Mouse (Mus musculus) cortical plate, adult 2 months (tissue): ENCODE results near the gene Scn11a. TPM values are rescaled to one million over a fixed set of nuclear protein-coding genes. Genes with fewer than 3 reads are reported as not detected.

ENCODE experiments used
- H3K27ac ChIP-seq: fragments of 200-500 bp; 2 replicates; pipeline ENCODE4 v1.5.1; 2012; ENCODE audit warnings: low read length, control low read depth, inconsistent platforms; ENCODE audit not compliant: insufficient read depth
- H3K4me1 ChIP-seq: fragments of 200-500 bp; 2 replicates; pipeline ENCODE4 v1.6.1; 2011; ENCODE audit warnings: low read length; ENCODE audit not compliant: control insufficient read depth, insufficient read depth
- H3K4me3 ChIP-seq: fragments of 200-500 bp; 2 replicates; pipeline ENCODE4 v1.5.1; 2011; ENCODE audit warnings: mild to moderate bottlenecking, low read length, control low read depth; ENCODE audit not compliant: insufficient read depth
- CTCF ChIP-seq: fragments of 200-500 bp; IDR thresholded peaks from 2 replicates; pipeline ENCODE4 v1.5.1; 2011; ENCODE audit warnings: mild to moderate bottlenecking, control low read depth, low read length; ENCODE audit not compliant: insufficient read depth; ENCODE audit errors: extremely low read depth
- POLR2A ChIP-seq: fragments of 200-500 bp; IDR thresholded peaks from 2 replicates; pipeline ENCODE4 v1.6.1; 2011; ENCODE audit warnings: mild to moderate bottlenecking, low read length, control low read depth; ENCODE audit not compliant: insufficient read depth; ENCODE audit errors: extremely low read depth
- polyA plus RNA-seq: library from polyadenylated mRNA; depleted of rRNA; stranded (reverse); fragments of >200 nt; gene quantifications from 2 replicates; pipeline ENCODE4 v1.2.3, GENCODE M21; 2012

Gene Scn11a
- polyA plus RNA-seq, 1 experiment: not detected

DNA sequence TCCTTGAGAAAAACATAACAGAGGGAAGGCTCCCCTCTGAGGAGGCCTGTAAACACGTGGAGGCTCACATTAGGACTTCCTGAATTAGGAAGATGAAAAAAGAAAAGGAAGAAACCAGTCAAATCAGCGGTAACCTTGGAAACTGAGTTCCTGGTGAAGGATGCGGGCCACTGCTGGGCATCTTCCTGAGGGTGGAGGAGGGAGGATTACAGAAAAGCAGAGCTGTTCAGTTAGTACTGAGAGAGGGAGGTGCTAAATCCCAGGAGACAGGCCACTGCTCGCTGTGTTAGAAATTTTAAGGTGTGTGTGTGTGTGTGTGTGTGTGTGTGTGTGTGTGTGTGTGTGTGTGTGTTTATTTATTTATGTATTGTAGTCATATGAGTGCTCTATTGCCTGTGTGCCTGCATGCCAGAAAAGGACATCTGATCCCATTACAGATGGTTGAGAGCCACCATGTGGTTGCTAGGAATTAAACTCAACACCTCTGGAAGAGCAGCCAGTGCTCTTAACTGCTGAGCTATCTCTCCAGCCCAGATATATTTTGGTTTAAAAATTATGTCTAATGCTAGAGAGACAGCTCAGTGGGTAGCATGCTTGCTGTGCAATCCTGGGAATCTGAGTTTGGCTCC, 17.4 kb upstream of the Scn11a start:
- H3K4me3 ChIP-seq: no peak overlapping the region
- H3K27ac ChIP-seq: no peak overlapping the region
- no peaks in the 10 kb centered on the region; the same call in 1 of the 2 replicates for H3K4me1 ChIP-seq
- TF ChIP-seq CTCF (0 out of 2 replicates have a peak, but pooled peaks have one; percentile 9), POLR2A (no peak)

DNA sequence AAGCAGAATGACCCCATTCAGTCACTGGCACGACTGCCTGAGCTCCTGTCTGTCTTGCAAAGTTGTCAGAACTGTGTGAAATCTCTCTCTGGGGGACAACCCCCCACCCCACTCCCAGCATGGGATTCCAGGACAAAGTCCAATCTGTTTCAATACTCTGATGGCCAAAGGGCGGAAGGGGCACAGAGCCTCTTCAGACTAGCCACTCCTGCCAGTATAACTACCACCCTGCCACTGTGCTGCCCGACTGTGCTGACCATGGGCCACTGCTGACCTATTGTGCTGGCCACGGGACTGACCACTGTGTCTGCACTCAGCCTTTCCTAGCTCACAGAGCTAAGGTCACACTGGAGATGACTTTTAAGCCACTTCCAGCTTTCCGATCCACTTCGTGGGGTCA, 16.8 kb upstream of the Scn11a start:
- Histone ChIP-seq H3K4me3 (no peak overlapping the region), H3K27ac (no peak overlapping the region), H3K4me1 (no peaks in the 10 kb centered on the region; the same call in 1 of the 2 replicates)
- TF ChIP-seq POLR2A (no peak), CTCF (no peak)

DNA sequence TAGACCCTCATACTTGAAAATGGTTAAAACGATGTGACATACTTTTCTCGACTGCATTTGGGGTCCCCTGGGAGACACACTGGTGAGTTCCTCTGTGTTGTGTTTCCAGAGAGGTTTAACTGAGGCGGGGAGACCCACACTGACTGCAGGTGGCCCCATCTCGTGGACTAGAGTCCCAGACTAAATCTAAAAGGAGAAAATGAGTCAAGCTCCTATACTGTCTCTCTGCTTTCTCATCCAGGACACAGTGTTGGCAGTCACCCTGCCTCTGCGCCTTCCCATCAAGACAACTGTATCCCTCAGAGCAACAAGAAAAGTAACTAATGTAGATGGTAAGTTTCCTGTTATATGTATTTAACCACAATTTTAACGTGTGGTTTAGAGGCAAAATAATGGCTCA, 15.9 kb upstream of the Scn11a start:
- no peak for TF ChIP-seq POLR2A
- TF ChIP-seq CTCF: no peak
- no peak overlapping the region for H3K27ac ChIP-seq
- H3K4me1 ChIP-seq: no peaks in the 10 kb centered on the region; the same call in 1 of the 2 replicates
- H3K4me3 ChIP-seq: no peak overlapping the region

DNA sequence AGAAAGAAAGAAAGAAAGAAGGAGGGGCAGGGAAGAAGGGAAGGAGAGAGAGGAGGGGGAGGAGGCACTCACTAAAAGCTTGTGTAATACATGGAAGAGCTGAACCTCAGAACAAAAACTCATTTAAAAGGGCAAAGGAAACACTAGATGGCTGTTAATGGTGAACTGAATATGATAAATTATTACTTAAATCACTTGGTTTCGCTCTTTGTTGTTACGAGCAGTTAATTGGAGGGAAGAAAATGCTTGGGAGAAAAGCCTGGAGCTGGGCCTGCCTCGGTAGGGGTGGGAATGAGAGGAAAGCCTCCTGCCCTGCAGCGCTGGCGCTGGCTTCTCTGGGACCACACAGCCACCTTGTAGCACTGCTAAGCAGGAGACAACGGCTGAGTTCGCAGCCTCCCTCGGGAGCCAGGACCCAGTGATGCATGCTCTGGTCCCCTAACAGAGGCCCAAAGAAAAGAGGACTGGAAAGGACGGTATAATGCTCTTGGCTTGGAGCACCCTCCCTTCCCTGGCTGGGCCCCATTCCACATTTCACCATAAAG, 10.4 kb upstream of the Scn11a start:
- Histone ChIP-seq H3K27ac (no peak overlapping the region), H3K4me3 (no peak overlapping the region), H3K4me1 (no peaks in the 10 kb centered on the region)
- TF ChIP-seq CTCF (no peak), POLR2A (no peak)

DNA sequence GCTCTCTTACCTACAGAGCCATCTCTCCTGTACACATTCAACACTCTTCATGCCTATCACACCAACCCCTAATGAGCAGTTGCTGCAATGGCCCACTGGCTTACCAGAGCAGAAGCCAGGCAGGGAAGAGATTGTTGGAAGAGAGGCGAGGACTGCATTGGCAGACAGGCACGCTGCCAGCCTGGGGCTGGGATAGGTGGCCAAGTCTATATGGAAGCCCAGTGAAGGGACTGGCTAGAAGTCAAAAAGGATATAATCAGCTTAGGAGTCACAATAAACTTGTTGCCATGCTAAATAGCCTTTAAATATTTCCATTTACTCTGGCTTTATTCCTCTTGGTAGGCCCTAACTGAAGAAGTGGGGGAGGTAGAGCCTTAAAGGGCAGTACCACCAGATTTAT, 5.7 kb upstream of the Scn11a start:
- TF ChIP-seq CTCF (no peak), POLR2A (no peak)

DNA sequence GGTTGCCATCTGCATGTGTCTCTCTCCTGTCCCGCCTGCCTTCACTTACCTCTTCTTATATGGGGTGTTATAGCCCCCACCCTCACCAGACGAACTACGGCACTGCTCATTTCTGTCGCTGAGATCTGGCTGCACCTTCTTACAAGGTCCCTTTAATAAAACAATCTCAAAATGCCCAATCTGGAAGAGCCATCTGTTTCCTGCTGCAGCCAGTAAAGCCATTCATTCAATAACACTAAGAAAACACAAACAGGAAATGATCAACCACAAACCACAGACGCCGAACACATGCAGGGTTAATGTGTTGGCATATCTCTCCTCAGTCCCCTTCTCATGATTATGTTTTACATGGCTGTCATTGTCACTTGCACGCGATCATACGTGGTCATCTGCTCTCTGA, 1.5 kb downstream of the Scn11a start:
- no peak overlapping the region for H3K27ac ChIP-seq
- TF ChIP-seq CTCF (no peak), POLR2A (no peak)

More for the DNA sequence above, 5.7 kb upstream of the Scn11a start:
- no peak overlapping the region for H3K27ac ChIP-seq
- H3K4me3 ChIP-seq: no peak overlapping the region
- no peaks in the 10 kb centered on the region for H3K4me1 ChIP-seq

DNA sequence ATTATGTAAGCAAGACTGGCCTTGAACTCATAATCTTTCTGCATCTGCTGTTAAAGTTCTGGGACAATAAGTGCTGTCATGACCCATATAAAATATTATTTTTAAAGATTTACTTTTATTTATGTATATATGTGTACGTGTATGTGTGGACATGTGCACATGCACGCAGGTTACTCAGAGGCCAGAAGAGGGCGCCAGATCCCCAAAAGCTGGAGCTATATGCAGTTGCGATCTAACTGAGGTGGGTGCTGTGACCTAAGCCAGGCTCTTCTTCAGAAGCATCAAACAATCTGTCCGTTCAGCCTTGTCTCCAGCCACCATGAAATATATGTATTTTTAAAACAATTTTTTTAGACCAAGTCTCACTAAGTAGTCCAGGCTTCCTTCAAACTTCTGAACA, 11.6 kb downstream of the Scn11a start:
- H3K27ac ChIP-seq: no peak overlapping the region
- TF ChIP-seq POLR2A (no peak), CTCF (no peak)
- no peaks in the 10 kb centered on the region for H3K4me1 ChIP-seq
- H3K4me3 ChIP-seq: no peak overlapping the region

More for the DNA sequence above, 1.5 kb downstream of the Scn11a start:
- Histone ChIP-seq H3K4me3 (no peak overlapping the region), H3K4me1 (no peaks in the 10 kb centered on the region)

DNA sequence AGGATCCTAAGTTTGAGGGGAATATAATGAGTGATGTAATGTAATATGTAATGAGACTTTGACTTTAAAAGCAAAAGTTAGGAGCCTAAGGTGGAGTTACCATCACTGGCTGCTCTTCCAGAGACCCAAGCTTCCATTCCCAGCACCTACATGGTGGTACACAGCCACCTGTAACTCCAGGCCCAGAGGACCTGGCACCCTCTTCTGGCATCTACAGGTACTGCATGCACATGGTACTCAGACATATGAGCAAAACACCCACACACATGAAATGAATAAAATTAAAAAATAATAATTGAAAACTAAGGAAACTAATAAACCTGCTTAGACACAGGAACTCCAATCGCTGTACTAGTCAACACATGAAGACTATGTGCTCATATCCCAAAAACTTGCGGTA, 18.8 kb downstream of the Scn11a start:
- no peak overlapping the region for H3K4me3 ChIP-seq
- no peaks in the 10 kb centered on the region for H3K4me1 ChIP-seq
- no peak for TF ChIP-seq CTCF
- no peak for TF ChIP-seq POLR2A
- no peak overlapping the region for H3K27ac ChIP-seq

DNA sequence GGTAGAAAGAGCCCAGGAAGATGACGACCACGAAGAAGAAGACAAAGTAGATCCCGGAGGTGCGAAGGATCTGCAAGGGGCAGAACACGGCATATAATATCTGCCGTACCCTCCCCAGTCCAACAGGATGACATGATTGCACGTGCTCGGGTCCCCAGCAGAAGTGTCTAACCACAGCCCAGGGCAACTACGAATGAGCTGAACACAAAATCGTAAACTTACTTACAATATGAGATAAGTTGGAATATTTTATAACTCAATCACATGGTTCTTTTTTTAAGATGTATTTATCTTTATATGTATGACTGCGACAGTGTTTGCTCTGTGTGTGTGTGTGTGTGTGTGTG, 20.8 kb downstream of the Scn11a start:
- Histone ChIP-seq H3K4me1 (no peaks in the 10 kb centered on the region), H3K4me3 (no peak overlapping the region), H3K27ac (no peak overlapping the region)
- TF ChIP-seq CTCF (no peak), POLR2A (no peak)

DNA sequence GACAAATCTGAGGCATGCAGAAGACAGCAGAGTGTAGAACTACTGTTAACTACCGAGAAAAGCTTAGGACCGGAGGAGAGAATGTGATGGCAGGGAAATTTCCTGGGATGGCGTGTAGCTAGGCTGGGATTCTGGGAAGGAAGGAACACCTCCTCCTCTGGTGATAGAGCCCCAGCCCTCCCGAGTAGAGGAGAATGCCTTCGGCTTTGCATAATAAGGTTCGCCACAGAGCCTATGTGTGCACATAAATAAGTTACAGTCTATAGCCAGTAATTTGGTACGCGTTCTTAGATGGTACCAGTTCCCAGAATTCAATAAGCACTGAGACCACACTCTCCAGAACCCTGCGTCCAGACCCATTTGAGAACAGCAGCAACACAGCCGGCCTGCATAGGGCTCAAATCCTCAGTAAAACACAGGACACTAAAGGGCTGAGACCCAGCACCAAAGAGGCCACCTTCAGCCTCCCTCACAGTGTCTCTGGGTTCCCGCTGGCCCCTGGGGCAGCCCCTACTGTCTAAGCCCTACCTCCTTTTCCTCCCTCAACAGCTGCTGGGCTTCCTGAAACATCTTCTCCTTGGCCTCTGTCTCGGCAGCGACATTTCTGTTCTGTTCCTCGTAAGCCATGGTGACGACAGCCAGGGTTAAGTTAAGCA, 21.3 kb downstream of the Scn11a start:
- H3K27ac ChIP-seq: no peak overlapping the region
- no peaks in the 10 kb centered on the region for H3K4me1 ChIP-seq
- H3K4me3 ChIP-seq: no peak overlapping the region
- no peak for TF ChIP-seq POLR2A
- TF ChIP-seq CTCF: no peak
